Mouse (Mus musculus) urinary bladder, postnatal 36 days (tissue): ENCODE measurements around the gene Ccm2.

ENCODE experiments used
- DNase-seq, 2 experiments: peaks; one replicate each; pipeline ENCODE4 v3.0.0; 2022; ENCODE audit warnings: low spot score in 2 of 2, mixed read lengths in 1 of 2

The Ccm2 gene

GRCm38 (mm10) chr11:6580065-6580750 is 33.5 kb downstream of the Ccm2 start:
- DNase-seq = no peak

GRCm38 (mm10) chr11:6581560-6581959 is 34.9 kb downstream of the Ccm2 start:
- DNase-seq = no peak

GRCm38 (mm10) chr11:6585748-6586147 is 39.1 kb downstream of the Ccm2 start:
- no peak for DNase-seq

DNA sequence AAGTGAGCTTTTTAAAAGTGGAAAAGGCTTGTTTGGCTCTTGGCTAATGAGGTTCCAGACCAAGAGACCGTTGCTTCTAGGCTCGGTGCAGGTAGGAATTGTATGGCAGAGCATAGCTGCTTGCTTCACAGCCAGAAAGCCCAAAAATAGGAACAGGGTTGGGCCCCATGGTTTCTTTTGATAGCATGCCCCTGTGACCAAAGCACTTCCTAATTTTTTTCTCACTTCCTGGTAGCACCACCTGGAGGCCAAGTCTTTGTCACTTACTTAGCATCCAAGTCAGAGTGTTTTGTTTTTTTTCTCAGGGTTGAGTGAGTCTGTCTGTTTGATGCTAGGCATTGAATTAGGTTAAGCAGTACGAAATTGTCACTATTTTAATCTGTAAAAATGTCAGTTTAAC is 40.0 kb downstream of the Ccm2 start:
- no peak for DNase-seq

GRCm38 (mm10) chr11:6587249-6587940 is 40.7 kb downstream of the Ccm2 start:
- DNase-seq = peak in 1 of 2 experiments; percentile 20

DNA sequence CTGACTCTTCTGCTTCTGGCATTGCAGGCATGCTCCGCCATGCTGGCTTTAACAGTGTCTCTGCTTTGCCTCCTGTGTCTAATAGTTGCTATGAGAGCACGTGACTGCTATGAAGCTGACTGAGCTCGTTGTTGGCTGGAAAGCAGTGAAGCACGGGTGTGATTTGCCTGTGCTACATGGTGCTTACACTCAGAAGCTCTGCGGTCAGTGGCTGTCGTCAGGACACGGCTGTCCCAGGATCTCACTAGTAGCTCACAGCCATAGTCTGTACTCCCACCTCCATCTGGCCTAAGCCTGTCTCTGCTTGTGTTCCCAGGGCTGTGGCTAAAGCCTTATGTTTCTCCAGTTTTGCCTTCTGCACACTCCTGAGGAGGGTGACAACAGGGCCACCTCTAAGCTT is 41.6 kb downstream of the Ccm2 start:
- DNase-seq = no peak

DNA sequence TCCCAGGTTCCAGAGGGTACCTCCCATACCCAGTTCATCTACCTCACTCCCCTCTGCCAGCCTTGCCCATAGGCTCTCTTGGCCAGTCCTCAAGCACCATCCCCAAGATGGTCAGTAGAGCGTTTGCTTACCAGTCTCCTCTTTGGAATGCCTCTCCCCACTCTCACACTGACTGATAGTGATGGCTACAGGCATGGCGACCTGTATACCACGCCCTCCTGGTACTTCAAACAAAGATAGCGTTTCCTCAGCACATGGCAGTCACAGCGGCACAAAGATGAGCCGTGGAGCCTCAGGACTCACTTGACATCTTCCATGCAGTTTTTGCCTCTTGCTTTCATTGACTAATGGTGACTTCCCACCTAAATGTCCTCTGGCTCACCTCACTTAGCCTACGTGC is 43.2 kb downstream of the Ccm2 start:
- DNase-seq = no peak

DNA sequence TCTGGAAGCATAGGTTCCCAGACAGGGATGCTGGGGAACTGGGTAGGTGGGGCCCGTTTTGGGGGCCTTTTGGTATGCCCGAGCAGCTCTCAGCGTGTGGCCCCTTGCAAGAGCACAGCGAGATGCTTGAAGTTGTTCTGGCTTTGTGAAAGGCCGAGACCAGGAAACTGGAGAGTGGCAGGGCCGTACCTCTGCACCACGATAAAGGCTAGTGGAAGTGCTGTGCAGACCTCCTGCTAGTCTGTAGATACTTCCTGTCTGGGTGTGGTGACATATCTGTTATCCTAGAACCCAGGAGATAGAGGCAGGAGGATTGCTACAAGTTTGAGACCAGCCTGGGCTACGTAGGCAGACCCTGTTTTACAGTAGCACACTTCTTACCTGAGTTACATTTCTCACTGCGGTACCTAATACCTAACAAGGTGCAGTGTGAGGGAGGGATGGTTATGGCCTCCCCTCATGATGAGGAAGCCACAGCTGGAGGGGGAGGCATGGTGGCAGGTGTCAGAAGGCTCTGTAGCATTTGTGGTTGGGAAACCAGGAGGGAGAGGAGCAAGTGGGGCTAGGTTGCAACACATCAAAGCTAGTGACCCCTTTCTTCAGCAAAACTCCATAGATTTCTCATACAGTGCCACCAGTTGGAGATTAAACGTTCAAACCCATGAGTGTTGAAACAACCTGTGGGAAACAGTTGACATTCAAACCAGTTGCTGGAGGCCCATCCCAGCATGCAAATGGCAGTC is 44.4 kb downstream of the Ccm2 start:
- DNase-seq = no peak

DNA sequence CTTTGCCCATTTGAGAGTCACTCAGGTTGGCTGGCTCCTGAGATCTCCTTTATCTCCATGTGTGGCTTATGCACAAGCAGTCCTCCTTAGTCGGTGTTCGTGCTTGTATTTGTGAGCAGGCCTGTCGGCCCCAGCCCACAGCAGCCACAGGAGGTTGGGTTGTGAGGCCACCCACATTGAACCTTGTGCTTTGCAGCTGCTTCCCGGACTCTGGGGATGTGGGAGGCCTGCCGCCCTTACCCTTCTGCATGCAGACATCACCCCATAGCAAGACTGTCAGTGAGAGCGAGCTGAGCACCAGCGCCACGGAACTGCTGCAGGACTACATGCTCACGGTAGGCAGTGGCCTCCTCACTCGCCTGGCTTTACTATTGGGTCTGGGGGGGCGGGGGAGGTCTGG is 46.7 kb downstream of the Ccm2 start:
- DNase-seq = no peak

DNA sequence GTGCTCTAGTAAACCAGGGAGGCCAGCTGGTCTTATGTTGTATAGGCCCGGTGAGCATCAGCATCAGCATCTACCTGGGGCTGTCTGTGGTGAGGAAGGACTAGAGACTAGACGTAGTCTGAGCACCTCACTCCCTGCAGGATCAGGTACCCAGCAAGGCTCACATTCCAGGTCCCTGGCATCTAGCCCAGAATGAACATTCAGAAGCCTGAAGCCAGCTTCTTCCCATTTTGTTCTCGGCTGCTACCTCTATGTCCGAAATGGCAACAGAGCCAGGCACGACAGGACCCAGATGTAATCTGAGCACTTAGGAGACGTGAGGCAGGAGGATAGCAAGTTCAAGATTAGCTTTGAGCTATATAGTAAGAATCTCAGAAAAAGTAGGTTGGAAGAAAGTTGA is 48.2 kb downstream of the Ccm2 start:
- no peak for DNase-seq

GRCm38 (mm10) chr11:6595339-6595738 is 48.7 kb downstream of the Ccm2 start:
- DNase-seq = no peak

DNA sequence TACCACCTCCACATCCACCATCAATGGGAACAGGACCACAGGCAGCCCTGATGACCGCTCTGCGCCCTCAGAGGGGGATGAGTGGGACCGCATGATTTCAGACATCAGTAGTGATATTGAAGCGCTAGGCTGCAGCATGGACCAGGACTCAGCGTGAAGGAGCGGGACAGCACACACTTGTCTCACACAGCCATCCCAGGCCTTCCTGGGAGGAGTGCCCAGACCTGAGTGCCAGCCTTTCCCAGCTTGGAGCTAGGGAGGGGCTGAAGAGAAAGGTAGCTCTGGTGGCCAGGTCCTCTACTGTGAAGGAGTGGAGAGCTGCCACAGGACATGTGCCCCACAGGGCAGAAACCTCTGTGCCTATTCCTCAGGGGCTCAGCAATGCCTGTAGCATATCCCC is 49.5 kb downstream of the Ccm2 start:
- DNase-seq = no peak

- no peak for DNase-seq
Observed at GRCm38 (mm10) chr11:6596616-6597015, 49.9 kb downstream of the Ccm2 start.

- DNase-seq = no peak
Observed at GRCm38 (mm10) chr11:6597523-6597922, 50.8 kb downstream of the Ccm2 start.

GRCm38 (mm10) chr11:6598191-6598889 is 51.7 kb downstream of the Ccm2 start:
- DNase-seq = no peak

- no peak for DNase-seq
Observed at GRCm38 (mm10) chr11:6599011-6599681, 52.5 kb downstream of the Ccm2 start.

DNA sequence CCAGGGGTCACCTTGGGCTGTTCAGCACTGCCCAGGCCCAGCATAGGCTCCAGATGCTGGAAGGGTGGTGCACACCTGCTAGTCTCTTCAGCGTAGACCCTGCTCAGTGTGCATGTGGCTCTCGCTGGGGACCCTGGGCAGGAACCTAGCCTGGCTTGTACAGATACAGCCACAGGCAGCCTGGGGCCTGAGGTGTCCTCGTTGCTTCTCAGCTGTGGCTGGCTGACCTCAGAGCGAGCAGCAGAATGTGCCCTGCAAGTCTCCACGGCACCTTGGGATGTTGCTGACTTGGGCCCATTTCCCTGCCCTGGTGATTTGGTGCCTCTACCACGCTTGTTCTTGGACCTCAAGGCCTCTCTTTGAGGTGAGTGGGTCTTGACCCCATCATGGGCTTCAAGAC is 53.1 kb downstream of the Ccm2 start:
- DNase-seq = no peak

GRCm38 (mm10) chr11:6600284-6600944 is 53.7 kb downstream of the Ccm2 start:
- DNase-seq = no peak

- DNase-seq = no peak
Observed at GRCm38 (mm10) chr11:6601649-6602480, 55.2 kb downstream of the Ccm2 start.

DNA sequence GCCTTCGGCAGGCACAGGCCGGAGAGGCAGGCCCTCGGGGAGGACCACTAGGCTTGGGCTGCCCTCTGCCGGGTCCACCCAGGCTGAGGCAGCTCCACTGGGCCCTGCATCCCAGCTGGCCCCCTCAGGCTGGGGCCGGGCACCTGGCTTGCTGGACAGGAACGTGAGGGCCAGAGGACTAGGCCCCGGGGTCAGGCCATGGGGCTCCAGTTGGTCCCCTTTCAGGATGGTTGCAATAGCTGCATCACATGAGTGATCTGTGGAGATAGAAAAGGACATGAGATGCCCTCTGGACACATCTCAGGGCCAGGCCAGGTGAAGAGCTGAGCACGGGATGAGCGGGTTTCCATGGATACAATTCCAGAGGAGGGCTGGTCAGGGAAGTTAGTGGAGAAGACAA is 56.0 kb downstream of the Ccm2 start:
- no peak for DNase-seq
